Mouse (Mus musculus): ENCODE data around the gene Pde8a. TPM values are rescaled to one million over a fixed set of nuclear protein-coding genes. Genes with fewer than 3 reads are reported as not detected.

The Pde8a gene
- 6.9 TPM for total RNA-seq (2023)

DNA sequence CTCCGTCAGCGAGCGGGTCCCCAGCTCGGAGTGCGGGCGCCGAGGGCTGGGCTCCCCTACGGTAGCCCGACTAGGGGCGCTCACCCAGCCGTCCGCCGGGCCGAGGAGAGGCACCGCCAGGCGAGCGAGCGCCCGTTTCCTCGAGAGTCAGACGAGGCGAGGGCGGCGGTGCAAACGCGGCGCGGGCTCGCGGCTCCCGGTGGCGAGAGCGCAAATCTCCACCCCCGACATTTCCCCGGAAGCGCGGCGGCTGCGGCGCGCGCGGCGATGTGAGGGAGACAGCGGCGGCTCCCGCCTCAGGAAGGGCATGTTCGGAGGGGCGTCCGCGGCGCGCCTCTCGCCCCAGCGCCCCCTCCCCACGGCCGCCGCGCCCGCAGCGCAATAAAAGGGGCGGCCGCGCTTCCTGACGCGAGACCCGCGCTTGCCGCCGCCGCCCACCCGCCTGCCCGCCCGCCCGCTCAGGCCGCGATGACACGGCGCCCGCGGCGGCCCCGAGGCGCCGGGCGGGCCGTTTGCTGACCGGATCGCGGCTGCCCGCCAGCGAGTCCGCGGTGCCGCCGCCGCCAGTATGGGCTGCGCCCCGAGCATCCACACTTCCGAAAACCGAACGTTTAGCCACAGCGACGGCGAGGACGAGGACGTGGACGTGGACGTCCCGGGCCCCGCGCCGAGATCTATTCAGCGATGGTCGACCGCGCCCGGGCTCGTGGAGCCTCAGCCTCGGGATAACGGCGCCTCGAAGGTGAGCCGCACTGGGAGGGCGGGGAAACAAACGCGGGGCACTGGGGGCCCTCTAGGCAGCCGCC lies at the start of gene Pde8a:
TSS of gene Pde8a (plus strand) at position 250 of the 806 bp plus-strand sequence.

GRCm38 (mm10) chr7:81344544-81345446 lies 131.4 kb downstream of the Pde8a start, which contains the start of gene Rps17:
TSS of gene Rps17 (minus strand) at chr7:81345254.

Other genes starting within 250 kb of the Pde8a start
- 101 TPM for gene Zfp592, start 219.9 kb upstream of the Pde8a start, total RNA-seq (2023)
- 1.00 TPM for gene Alpk3, start 156.0 kb upstream of the Pde8a start, total RNA-seq (2023)
- not detected for gene Slc28a1, start 98.8 kb upstream of the Pde8a start, total RNA-seq (2023)
- 2,404 TPM for gene Rps17, start 131.7 kb downstream of the Pde8a start, total RNA-seq (2023)
- gene Cpeb1, start 241.9 kb downstream of the Pde8a start, total RNA-seq (2023), result not detected

Data from CD4-positive naive resting alpha-beta T cell, adult 76 days (primary cell).